Mouse (Mus musculus) c-Kit-positive CD71-negative TER-119-negative erythroid progenitor cells, embryonic 14.5 days (primary cell): Measurements from ENCODE around the gene Pcbp1.
"Not testable (repeated sequence)": the region's sequence is repeated elsewhere in the genome, so short reads cannot be mapped to it uniquely, and the experiment has no call there.

Experiments used
- DNase-seq: peaks from one replicate; pipeline ENCODE4 v3.0.0-alpha.2; 2013; ENCODE audit warnings: low read depth

Pcbp1 gene

DNA sequence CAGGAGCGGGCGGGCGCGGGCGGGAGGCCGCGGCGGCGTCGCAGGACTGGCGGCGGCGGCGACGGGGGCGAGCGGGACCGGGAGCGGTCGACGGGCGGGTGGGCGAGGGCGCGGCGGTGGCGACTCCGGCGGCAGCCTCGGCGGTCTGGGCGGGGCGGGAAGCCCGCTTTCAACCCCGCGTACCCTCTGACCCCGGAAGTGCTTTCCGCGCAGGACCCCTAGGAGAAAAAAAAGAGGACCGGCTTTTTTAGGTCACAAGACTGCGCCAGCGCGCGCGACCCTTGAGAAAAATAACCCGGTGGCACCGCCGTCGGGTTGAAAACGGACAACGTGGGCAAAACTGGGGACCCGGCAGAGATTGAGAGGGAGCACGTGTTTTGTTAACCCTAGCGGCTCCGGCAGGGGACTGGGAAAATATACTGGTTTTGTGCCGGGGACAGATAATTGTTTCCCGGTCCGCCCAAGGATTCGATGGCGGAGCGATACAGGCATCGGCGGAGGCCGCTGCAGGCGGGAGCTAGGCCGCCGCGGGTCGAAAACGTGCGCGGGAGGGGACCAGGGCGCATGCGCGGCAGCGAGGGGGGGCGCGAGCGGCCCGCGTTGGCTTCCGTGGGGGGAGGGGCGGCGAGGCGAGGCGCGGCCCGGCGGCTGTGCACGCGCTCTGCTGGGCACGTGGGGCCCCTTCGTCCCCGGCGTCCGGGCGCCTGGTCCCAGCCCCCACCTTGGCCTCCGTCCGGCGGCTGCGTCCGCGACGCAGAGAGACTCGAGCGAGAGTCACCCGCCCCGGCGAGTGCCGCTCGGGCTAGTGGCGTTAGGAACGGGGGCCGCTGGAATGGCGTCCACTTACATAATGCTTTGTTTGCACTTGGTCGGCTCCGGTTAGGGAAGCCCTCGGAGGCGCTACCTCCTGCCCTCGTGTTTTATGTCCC lies at the start of gene Pcbp1:
Pcbp1 (minus strand) TSS at position 290 of the 929 bp plus-strand sequence.
- peak; percentile 91 for DNase-seq

DNA sequence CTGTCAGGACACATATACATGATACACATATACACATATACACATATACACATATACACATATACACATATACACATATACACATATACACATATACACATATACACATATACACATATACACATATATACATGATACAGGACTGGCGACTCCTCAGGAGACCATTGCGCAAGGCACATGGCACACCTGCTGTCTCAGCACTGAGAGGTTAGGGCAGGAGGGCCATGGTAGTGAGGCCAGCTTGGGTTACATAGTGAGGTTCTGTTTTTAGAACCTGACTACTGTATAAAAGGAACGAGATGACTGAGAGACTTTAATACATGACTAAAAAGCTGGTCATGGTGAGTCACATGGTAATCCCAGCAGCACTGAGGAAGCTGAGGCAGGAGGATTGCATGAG lies 48.4 kb upstream of the Pcbp1 start:
- no peak for DNase-seq

DNA sequence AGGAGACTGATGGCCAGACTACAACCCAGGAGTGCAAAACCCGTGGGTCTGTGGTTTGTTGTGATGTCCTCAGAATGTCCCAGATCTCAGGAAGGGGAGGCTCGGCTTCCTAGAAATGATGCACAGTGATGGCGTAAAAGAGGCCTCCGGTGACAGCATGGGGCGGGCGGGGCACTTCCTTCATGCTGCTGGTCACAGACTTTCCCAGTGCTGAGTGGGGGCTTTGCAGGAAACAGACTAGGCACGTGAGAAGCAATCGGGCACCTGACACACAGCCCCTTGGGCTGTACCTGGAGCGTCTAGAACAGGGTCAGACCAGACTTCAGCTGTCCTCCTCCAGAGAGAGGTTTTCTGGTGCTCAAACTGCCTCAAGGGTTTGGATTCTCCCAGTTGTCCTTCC lies 44.7 kb upstream of the Pcbp1 start:
- no peak for DNase-seq

DNA sequence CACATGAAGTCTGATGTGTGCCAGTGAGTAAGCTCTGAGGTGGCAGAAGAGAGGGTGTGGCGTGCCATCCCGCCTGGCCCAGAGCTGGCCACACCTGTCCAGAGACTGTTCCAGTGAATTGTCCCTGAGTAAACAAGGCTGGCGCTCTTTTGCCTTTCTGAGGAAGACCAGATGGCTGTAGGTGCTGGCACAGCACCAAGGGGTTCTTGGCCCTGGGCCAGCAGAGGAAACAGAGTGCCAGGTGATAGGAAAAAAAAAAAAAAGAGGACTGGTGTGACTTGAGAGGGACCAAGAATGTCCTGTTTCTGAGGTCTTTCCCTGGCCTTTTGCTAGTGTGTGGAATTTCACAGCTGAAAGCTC lies 43.3 kb upstream of the Pcbp1 start:
- no peak for DNase-seq

DNA sequence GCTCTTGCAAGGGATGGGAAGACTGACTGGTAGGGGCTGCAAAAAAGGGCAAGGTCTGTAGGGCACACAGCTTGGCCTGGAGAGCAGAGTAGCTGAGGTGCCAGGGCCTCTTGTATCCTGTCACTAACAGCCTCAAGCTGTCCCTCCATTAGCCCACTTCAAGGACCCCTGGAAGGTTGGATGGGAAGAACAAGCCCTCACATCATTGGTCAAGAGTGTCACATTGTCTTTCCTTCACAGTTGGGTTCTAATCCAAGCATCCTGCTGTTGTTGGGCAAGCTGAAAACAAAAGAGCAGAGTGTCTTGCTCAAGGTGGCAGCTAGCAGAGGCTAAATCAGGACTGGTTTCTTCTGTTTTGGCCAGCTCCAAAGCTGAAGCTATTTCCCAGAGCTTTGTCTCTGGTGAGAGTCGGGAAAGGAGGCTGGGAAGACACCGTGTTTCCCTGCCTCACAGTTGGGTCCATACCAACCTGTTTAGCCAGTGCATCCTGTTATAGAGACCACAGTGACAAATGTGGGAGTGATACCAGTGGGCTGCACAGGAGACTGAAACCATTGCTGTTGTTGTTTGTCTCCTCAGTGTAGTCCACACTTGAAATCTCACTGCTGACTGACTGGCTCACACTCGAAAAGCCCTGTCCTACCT lies 42.8 kb upstream of the Pcbp1 start:
- DNase-seq: no peak

DNA sequence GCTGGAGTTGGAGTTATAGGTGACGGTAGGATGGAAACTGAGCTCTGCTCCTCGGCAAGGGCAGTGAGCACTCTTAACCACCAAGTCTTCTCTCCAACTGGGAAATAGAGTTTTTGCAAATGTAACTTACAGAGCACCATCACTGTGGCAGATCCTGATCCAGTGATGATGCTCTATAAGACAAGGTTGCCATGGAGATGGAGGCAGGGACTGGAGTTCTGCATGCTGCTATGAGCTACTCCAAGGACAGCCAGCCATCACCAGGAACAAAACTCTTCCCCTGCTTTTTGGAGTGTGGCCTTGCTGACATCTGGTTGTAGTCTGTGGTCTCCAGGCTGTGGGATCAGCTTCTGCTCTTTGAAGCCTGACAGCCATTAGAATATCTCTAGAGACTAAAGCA lies 39.7 kb upstream of the Pcbp1 start:
- no peak for DNase-seq

- DNase-seq: not testable (repeated sequence)
These were observed 31.1 kb upstream of the Pcbp1 start for GRCm38 (mm10) chr6:86557182-86557581.

- DNase-seq: no peak
These were observed 30.4 kb upstream of the Pcbp1 start for GRCm38 (mm10) chr6:86556345-86557058.

- DNase-seq: no peak
These were observed 24.5 kb upstream of the Pcbp1 start for GRCm38 (mm10) chr6:86550587-86550986.

- DNase-seq: no peak
These were observed 21.8 kb upstream of the Pcbp1 start for GRCm38 (mm10) chr6:86547880-86548367.

DNA sequence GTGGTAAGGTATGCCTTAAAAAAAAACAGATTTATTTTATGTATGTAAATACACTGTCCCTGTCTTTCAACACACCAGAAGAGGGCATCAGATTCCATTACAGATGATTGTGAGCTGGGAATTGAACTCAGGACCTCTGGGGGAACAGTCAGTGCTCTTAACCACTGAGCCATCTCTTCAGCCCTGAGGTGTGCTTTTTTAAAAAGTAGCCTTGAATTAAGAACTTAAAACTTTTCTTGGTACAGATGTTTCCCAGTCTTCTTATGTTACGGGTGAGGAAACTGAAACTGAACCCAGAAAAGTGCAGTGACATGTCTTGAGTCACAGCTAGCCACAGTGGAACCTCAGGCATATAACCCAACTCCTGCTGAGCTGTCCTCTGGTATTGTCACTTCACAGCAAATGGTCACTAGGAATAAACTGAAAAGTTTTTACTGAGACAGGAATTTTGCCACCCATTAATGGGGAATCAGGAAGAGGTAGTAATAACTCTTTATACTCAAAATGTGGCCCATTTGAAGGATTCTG lies 21.2 kb upstream of the Pcbp1 start:
- no peak for DNase-seq

DNA sequence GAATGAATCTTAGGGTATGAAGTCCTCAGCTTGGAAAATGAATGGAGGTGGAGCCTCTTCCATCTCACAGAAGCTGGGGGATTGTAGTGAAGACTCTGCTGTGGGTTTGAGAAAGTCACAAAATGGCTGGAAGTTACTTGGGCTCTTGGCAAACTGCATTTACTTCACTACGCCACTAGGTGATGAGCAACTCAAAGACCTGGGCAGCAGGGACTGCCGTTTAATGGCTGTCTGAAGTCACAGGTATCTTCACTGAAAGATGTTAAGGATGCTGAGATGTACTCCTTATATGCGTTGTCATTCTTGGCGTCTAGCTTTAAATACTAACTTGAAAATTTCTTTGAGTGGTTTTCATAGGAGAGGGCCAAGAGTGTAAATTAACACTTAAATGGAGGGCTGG lies 19.1 kb upstream of the Pcbp1 start:
- no peak for DNase-seq

- no peak for DNase-seq
These were observed 17.7 kb upstream of the Pcbp1 start for GRCm38 (mm10) chr6:86543869-86544268.

DNA sequence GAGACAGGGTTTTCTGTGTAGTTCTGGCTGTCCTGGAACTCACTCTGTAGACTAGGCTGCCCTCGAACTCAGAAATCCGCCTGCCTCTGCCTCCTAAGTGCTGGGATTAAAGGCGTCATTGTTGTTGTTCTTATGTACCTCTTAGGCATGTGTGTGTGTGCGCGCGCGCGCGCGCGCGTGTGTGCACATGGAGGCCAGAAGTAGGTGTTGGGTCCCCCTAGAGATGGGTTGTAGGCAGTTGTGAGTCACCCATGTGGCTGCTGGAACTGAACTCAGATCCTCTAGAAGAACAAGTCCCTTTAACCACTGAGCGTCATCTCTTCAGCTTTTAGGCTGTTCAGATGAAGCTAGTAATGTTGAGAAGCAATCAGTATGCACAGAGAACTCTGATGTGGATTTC lies 16.9 kb upstream of the Pcbp1 start:
- no peak for DNase-seq

- DNase-seq: no peak
These were observed 15.5 kb upstream of the Pcbp1 start for GRCm38 (mm10) chr6:86541650-86542049.

GRCm38 (mm10) chr6:86528451-86528785 lies 2.3 kb upstream of the Pcbp1 start:
- no peak for DNase-seq

GRCm38 (mm10) chr6:86527766-86528450 lies 1.8 kb upstream of the Pcbp1 start:
- no peak for DNase-seq

DNA sequence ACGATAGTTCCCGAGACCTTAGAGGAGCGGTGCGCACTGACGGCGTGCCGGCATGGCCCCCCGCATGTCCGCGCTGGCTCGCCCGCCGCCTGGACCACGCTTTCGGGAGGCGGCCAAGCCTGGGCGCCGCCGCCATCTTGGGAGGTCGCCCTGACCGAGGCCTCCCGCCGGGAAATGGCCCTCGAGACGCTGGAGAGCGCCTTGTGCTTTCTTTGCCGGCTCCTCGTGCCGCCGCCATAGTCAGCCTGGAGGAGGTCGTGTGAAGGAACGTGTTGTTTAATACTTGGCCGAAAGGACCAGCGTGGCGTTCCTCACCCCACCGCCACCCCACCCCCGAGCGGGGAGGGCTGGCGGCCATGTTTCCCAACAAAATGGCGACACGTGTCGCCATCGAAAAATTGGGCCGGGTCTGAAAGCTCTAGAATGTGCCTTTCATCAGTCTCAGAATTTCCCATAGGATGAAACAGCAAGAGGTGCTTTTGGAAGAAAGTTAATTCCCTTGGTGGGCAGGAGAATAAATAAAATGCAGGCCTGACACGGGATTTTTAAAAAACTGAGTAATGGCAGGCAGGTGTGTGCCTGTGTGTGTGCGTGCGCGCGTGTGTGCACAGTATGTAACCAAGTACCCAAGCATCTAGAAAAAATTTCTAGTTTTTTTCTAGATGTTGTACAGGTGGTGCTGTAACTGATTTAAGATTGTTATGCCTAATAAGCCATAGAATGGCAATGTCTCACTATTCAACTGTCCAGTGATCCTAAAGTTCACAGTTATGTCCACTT lies 1.0 kb upstream of the Pcbp1 start:
- no peak for DNase-seq

DNA sequence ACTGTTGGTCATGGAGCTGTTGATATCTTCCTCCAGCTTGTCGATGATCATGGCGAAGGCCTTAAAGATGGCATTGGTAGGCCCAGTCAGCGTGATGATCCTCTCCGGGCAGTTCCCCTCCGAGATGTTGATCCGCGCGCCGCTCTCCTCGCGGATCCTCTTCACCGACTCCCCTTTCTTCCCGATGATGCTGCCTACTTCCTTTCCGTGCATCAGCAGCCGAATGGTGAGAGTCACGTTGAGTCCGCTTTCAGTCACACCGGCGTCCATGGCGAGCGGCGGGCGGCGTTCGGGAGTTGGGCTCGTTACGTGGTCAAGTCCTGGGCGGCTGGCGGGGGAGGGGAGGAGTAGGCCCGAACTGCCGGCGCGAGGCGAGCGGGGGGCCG lies 482 bp downstream of the Pcbp1 start:
- no peak for DNase-seq

GRCm38 (mm10) chr6:86524879-86525645 lies 1.1 kb downstream of the Pcbp1 start:
- DNase-seq: no peak
